Mouse (Mus musculus) c-Kit-positive CD71-positive TER-119-positive erythroid progenitor cells, embryonic 14.5 days (primary cell): ENCODE measurements around the gene Zfp212.

Experiments used
- DNase-seq: peaks from one replicate; pipeline ENCODE4 v3.0.0-alpha.2; 2013; ENCODE audit warnings: low spot score

Gene Zfp212

GRCm38 (mm10) chr6:47920447-47921340 lies at the start of gene Zfp212:
Gene Zfp212, plus strand, starts transcription at chr6:47920476.
- DNase-seq = peak; percentile 86

- DNase-seq = no peak
Measured at GRCm38 (mm10) chr6:47872266-47872665, 48.0 kb upstream of the Zfp212 start.

- DNase-seq = no peak
Measured at GRCm38 (mm10) chr6:47877058-47877457, 43.2 kb upstream of the Zfp212 start, which contains the start of gene Zfp282. Gene Zfp282, plus strand, starts transcription at chr6:47877204.

GRCm38 (mm10) chr6:47877461-47878132 lies 42.7 kb upstream of the Zfp212 start:
- DNase-seq = peak; percentile 75

- peak; percentile 37 for DNase-seq
Measured at GRCm38 (mm10) chr6:47878133-47878514, 42.2 kb upstream of the Zfp212 start.

- no peak for DNase-seq
Measured at GRCm38 (mm10) chr6:47878593-47878992, 41.7 kb upstream of the Zfp212 start.

- no peak for DNase-seq
Measured at GRCm38 (mm10) chr6:47879049-47879716, 41.1 kb upstream of the Zfp212 start.

- no peak for DNase-seq
Measured at GRCm38 (mm10) chr6:47880166-47880565, 40.1 kb upstream of the Zfp212 start.

GRCm38 (mm10) chr6:47888812-47889383 lies 31.4 kb upstream of the Zfp212 start:
- no peak for DNase-seq

- no peak for DNase-seq
Measured at GRCm38 (mm10) chr6:47899416-47899815, 20.9 kb upstream of the Zfp212 start.

- no peak for DNase-seq
Measured at GRCm38 (mm10) chr6:47903587-47903986, 16.7 kb upstream of the Zfp212 start.

GRCm38 (mm10) chr6:47904361-47904760 lies 15.9 kb upstream of the Zfp212 start:
- DNase-seq = no peak

- no peak for DNase-seq
Measured at GRCm38 (mm10) chr6:47904917-47905695, 15.2 kb upstream of the Zfp212 start.

- no peak for DNase-seq
Measured at GRCm38 (mm10) chr6:47906326-47906725, 13.9 kb upstream of the Zfp212 start.

GRCm38 (mm10) chr6:47909007-47909406 lies 11.3 kb upstream of the Zfp212 start:
- no peak for DNase-seq

GRCm38 (mm10) chr6:47911650-47912049 lies 8.6 kb upstream of the Zfp212 start:
- no peak for DNase-seq

GRCm38 (mm10) chr6:47912991-47913390 lies 7.3 kb upstream of the Zfp212 start:
- no peak for DNase-seq

GRCm38 (mm10) chr6:47917051-47917450 lies 3.2 kb upstream of the Zfp212 start:
- no peak for DNase-seq

GRCm38 (mm10) chr6:47918768-47919274 lies 1.5 kb upstream of the Zfp212 start:
- no peak for DNase-seq

GRCm38 (mm10) chr6:47919646-47920446 lies 430 bp upstream of the Zfp212 start:
- DNase-seq = peak; percentile 11
